Mouse (Mus musculus): ENCODE data around the gene Klhl36.

Klhl36 gene

DNA sequence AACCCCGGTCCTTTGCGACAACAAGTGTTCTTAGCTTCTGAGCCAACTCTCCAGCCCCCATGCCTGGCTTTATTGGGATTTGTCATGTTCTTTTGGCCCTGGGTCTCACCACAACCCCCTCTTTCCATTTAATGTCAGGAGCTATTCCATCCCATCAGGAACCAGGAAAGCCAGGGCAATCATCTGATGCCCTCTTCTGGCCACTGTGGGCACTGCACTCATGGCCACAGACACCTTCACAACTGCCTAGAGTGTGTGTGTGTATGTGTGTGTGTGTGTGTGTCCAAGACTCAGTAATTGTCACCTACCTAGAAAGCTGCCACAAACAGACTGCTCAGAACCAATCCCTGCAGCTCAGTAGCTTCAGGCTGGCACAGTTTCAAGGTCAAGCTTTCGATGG, 25.1 kb downstream of the Klhl36 start:
- DNase-seq = no peak

DNA sequence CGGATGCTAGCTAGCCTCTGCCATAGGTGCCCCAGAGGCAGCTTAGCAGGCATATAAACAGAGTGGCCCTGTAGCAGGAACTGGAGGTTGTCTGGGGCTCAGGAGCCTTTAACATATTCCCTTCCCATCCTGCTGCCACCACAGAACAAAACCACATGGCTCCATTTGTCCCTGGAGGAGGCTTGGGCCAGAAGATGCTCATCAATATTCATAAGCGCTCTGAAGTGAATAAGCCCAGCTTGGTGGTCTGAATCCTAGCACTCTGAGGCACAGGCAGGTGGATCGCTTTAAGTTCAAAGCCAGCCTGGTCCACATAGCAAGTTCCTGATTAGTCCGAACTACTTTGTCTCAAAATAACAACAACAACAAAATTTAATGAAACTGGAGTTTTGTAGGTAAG, 25.9 kb downstream of the Klhl36 start:
- DNase-seq = no peak

DNA sequence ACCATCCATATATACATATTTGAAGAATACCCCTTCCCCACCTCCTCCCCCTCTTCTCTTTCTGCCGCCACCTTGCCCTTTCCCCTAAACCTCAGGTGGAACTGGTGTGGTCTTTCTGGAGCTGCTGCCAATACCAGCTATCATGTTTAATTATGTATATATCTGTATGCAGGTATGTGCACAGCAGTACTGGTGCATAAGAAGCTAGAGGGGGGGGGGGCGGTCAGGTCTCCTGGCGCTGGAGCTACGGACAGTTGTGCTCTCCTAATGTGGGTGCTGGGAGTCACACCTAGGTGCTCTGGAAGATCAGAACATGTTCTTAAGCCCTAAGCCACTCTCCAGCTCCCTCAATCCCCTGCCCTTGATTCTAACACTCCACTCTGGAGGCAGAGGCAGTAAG, 35.0 kb downstream of the Klhl36 start:
- DNase-seq = no peak

DNA sequence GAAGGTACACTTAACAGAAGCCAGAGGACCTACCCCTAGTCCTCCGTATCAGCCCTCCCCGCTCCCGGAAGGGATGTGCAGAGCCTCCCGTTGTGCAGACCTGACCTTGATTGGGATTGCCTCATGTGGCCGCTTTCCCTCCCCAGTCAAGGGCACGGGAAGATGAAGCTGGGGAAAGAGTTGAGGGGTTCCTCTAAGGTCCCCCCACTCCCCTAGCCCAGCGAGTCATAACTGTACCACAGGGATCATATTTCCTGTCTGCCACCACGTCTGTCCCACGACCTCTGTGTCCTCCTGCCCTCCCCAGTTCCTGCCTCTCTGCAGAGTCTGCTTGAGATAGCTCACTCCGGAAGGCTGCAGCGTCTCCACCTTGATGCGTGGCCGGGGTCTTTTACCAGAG, 35.9 kb downstream of the Klhl36 start:
- no peak for DNase-seq

DNA sequence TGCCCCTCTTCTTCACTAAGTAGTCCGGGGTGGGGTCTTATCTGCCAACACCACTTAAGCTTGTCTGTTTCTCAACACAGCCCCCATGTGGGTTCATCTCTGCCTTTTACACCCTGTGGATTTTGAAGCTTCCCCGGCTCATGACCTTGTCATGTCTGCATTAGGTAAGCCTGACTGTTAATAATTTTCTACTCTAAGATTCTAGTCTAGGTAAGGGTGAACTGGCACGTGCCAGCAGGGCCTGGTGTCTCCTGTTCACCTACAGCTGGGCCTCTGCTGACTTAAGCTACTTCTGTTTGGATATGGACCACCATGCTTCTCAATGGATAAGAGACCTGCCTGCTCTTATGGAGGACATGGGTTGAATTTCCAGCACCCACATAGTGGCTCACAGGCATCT, 39.3 kb downstream of the Klhl36 start:
- DNase-seq = no peak

DNA sequence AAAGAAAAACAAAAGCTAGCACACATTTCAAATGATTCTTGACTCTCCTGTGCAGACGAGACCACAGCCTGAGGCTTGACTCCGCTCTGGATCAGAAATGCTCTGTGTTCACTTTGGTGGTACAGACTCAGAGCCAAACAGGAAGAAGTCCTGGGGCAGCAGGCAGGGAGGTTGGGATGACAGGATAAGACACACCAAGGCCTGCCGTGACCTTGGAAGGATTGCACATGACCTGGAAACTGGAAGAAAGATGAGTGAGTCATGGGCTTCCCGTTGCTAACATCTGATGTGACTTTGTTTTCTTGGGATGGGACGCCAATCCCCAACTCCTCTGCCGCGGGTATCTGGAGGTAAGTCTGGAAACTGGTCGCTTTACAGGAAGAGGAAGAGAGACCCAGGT, 39.9 kb downstream of the Klhl36 start:
- DNase-seq = no peak

DNA sequence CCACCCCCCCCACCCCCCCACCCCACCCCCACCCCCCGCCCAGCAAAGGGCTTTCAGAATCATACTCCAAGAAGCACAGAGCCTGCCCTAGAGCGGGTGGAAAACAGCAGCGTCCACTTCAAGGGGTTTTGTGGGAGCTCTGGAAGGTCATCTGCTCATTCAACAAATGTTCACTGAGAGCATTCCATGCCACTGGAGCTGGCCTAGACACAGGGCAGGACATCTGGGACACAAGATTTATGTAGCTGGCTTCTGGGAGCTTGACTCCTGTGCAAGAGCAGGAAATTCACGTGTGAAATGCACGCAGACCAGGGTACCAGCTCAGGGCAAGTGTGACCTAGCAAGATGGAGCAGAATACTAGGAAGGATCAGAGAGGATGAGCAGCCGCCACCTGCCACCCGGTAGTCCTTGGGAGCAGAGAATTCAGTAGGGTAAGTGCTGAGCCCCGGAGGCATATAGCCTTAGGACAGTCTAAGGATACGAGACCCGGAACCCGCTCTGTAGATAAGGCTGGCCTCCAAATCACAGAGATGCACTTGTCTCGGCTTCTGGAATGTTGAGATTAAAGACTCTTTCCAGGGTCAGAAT, 42.4 kb downstream of the Klhl36 start:
- DNase-seq = no peak

DNA sequence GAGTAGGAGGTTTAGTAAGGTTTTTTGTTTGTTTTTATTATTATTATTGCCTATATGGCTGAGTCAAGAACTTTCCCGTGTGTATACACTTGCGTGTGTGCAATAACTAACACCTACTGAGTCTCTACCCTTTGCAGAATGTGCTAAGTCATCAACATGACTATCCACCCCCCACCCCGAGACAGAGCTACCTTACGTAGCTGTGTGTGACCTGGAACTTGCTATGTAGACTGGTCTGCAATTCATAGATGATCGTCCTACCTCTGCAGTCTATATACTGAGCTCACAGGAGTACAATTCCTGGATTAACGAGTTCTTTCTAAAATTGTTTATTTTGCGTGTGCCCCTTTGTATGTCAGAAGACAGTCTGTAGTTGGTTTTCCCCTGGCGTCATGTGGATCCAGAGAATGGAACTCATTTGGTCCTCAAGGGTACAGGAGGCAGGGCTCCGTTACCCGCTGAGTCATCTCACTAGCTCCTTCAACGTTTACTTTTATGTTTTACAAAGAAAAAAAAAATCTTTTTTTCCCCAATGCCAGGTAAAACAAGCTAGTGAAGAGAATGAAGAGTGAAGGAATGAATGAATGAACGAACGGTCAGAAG, 48.0 kb downstream of the Klhl36 start, which contains the start of gene Usp10:
Usp10 (plus strand) TSS at position 417 of the 603 bp plus-strand sequence.
- peak; percentile 35 for DNase-seq

DNA sequence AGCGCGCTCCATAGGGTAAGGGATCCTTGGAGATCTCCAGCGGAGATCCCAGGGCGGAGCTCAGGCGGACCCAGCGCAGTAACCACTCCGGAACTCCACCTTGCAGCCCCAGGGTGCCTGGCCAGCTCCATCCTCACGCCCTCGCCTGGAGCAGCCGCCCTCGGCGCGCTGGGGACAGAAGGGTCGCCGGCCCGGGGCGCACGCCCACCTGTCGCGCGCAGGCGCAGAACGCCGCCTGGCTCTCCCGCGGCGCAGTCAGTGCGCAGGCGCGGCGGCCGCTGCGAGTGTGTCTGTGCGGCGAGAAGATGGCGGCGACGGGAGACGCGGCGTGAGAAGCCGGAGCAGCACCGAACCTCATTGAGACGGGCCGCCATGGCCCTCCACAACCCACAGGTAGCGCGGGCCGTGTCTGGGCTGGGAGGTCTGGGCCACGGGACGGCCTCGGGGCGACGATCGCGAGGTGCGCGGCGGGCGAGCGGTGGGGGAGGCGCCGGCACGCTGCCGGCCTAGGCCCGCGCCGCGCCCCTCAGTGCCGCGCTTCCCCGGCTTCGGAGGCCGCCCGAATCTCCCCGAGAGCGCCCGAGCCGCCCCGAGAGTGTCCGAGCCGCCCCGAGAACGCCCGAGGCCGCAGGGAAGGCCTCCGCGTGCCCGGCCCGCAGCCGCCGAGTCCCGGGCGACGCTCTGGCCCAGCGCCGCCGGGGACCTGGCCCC, 48.6 kb downstream of the Klhl36 start, which contains the start of gene Gm20388:
Gm20388 (plus strand) TSS at position 295 of the 711 bp plus-strand sequence.
- DNase-seq = peak; percentile 93

DNA sequence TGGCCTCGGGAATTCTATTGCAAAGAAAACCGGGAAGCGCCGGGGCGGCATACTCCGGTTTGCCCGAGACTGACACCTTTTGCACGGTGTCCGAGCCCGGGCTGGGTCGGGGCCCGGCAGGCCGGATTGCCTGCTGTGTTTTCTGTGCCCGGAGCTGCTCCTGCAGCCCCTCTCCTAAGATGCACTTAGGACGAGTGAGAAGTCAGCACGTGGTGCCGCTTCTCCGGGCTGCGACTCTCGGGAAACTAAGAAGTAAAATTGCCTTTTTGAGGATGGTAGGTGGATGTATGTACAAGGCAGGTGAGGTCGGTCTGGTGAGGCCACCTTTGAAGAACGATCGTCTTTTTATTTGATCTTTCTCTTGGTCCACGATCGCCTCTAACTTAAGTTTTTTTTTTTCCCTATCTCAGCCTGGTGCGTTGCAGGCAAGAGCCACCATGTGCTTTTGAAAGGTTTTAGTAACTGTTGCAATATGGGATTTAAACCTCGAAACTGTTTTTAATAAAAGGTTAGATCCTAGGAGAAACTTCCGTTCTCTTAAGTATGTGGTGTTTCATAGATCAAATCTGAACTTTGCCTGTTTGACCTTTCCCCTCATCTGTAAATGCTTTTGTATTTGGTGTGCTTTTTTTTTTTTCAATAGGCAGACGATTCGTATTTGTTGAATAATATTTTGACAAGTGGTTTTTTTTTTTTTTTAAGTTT, 49.3 kb downstream of the Klhl36 start:
- no peak for DNase-seq

DNA sequence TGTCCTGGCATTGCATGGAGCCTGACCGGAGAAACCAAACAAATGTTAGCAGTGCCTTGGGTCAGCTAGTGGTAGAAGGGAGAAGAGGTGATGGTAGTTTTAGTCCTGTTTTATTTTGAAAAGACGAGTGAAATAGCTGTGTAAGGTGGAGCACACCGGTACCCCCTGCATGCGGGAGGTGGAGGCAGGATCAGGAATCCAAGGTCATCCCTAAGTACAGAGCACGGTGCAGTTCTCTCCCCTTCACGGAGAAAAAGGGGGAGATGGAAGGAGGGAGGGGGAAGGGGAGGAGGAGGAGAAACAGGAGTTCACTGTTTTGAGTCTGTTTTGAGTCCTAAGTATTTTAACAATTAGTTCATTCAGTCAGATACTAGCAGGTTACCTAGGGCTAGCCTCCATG, 50.6 kb downstream of the Klhl36 start:
- DNase-seq = no peak

DNA sequence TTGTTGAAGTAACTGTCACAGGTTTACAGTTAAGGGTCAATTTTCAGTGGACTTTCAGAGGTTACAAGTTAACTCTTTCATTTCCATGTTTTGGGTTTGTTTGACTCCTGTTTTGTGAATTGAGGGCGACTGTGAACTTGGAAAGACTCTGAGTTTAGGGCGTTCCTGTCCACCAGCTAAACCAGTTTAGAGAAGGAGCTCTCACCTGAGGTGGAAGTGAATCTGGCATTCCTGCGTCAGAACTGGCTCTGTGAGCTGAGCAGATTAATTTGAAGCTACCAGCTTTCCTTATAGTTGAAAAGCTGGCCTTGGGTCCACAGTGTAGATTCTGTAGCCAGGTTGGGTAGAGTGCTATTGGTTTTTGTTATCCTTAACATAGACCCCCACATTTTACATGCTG, 51.1 kb downstream of the Klhl36 start:
- no peak for DNase-seq

DNA sequence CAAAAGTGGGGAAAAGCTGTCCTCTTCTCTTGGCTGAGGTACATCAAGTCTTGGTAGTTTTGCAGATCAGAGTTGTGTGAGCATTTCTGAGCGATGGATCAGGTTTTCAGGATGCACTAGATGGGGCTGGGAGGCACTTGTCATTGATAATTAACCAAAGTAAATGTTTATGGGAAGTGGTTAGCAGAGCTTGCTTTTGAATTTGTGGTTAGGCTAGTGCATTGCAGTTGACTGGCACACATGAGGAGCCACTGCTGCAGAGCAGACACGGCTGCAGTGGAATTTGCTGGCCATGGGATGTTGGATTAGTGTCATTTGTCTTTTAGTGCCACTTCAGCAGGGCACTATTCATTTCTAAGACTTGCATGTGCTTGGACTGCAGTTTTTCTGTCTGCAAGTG, 52.1 kb downstream of the Klhl36 start:
- no peak for DNase-seq

DNA sequence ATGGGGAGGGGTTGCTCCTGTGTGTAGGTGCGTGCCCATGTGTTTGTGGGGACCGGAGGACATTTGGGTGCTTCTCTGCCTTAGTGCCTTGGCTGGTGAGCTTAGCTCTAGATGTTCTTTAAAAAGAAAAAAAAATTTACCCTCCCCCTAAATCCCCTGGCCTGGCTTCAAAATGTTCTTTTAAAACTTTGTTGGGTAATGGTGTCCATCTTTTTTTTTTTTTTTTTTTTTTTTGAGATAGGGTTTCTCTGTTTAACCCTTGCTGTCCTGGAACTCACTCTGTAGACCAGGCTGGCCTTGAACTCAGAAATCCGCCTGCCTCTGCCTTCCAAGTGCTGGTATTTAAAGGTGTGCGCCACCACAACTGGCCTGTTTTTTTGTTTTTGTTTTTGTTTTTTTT, 53.2 kb downstream of the Klhl36 start:
- no peak for DNase-seq

DNA sequence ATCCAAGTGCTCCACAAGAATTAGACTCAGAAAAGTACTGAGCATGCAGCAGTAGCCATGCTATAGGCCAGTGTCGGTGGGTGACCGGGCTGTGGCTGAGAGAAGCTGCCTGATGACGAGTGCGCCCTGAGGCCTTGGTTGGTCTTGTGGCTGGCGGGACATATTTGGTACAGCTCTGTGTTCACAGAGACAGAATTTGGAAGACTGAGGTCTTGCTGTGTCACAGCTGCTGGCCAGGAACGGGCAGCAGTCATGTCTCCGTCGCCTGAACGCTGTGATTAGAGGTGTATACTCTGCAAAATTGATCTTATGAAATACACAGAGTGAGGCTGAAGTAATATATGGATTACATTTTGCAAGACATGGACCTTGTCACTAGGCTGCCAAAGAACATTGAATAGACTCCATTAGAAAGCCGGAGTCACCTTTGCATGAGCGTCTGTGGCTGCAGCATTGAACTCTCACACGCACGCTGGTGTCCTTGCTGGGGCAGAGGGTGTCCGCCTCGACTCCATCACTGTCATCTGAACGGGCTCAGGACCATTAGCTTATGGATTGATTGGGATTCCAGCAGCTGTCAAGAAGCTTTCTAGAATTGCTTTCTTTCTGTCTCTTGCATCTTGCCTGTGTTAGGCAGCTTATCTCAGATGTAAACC, 54.3 kb downstream of the Klhl36 start:
- DNase-seq = no peak

DNA sequence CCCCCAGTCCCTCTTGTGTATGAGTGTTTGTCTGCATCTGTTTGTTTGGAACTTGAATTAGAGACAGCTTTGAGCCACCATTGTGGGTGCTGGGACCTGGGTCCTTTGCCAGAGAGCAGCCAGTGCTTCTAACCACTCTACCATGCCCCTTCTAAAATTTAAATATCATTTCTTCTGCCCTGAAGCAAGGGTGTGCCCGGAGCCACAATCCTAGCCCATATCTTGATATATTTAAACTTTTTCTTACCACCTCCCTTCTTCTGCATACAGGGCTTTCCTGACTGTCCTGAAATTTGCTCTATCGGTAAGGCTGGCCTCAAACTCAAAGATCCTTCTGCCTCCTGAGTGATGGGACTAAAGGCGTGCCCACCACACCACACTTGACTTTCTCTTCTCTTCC, 55.3 kb downstream of the Klhl36 start:
- DNase-seq = no peak

DNA sequence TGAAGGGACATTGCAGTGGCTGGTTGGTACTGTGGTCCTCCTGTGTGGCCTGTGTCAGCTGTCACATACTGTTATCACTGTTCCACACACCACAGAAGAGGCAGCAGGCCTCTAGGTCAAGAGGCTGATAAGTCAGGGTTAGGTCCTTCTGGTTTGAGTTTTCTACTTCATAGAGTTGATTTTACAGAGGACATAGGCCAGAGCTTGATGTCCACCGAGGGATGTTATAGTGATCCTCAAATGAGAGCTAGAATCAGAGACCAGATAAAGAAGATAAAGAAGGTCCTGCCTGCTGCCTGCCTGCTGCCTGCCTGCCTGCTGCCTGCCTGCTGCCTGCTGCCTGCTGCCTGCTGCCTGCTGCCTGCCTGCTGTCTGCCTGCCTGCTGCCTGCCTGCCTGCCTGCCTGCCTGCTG, 56.1 kb downstream of the Klhl36 start:
- no peak for DNase-seq

DNA sequence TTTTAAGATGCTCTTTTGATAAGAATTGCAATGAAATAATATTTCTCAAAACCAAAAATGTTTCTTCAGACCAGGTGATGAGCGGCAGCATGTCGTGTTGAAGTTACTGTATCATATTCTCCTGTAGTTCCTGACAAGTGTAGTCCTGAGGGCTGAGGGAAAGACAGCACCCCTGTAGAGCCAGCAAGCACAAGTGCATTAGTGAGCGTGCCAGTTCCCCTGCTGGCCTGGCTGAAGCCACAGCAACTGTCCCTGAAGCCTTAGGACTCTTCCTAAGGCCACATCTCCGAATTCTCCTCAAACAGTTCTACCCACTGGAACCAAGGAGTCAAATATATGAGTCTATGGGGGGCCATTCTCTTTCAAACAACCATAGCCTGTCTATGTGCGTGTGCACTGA, 61.2 kb downstream of the Klhl36 start:
- peak; percentile 32 for DNase-seq

DNA sequence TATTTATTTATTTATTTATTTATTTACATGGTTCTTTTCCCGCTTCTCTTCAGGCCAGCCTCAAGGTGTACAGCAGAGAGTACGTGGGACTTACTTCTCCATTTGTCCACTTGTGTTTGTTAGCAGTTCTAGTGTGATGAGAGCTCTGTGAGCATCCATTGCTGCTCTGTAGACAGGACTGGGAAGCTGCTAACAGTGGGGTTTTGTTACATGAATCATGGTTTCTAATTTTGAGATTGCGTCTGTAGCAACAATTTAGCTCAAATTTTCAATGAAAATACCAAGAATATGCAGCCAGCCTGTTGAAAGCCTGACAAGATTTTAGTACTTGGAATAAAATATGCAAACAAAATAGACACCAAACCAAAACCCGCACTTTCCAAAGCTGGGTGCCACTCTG, 63.4 kb downstream of the Klhl36 start:
- DNase-seq = no peak

DNA sequence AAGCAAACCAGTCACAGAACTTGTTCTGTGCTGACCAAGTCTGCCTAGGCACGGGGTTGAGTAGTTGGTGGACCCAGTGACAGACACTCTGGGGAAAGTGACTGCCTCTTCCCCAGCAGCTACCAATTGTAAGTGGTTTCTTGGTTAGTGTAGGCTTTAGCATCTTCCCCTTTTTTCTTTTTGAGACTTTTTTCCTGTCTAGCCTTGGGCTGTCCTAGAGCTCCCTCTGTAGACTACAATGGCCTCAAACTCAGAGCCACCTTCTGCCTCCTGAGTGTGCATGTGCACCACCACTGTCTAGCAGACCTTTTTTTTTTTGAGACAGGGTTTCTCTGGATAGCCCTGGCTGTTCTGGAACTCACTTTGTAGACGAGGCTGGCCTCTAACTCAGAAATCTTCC, 64.4 kb downstream of the Klhl36 start:
- DNase-seq = no peak
